Mouse (Mus musculus) ES-E14 (cell line): ENCODE results near the gene Specc1l.

Source experiments
- CHD2 ChIP-seq: IDR thresholded peaks from 2 replicates; pipeline ENCODE4 v1.6.1; 2014; ENCODE audit warnings: mild to moderate bottlenecking, low read depth, low read length, inconsistent platforms
- HCFC1 ChIP-seq: IDR thresholded peaks from 2 replicates; pipeline ENCODE4 v1.6.1; 2012; ENCODE audit warnings: low read length, inconsistent platforms, borderline replicate concordance; ENCODE audit not compliant: insufficient read depth
- ZNF384 ChIP-seq: IDR thresholded peaks from 2 replicates; pipeline ENCODE4 v1.6.1; 2012; ENCODE audit warnings: low read depth, low read length, inconsistent platforms

DNA sequence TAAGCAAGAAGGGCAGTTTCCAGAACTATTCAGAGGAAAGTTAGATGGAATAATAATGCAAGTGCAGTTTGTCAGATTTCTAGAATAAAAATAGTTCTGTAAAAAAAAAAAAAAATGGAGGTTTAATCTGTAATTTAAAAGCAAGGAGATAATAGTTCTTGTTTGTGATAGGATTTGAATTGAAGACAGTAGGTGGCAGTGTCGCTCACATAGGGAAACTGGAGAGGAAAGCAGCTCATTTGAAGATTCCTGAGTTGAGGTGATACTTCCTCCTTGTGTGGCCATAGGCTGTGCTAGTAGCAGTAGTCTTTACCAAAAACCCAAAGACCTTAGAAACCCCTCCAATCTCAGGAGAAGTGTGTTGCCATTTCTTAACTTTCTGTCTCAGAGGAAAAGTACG is 43.2 kb downstream of the Specc1l start:
- TF ChIP-seq CHD2, result no peak
- TF ChIP-seq ZNF384, result no peak
- no peak for TF ChIP-seq HCFC1
